Mouse (Mus musculus): ENCODE data around the gene Pcdh9.

Gene Pcdh9

DNA sequence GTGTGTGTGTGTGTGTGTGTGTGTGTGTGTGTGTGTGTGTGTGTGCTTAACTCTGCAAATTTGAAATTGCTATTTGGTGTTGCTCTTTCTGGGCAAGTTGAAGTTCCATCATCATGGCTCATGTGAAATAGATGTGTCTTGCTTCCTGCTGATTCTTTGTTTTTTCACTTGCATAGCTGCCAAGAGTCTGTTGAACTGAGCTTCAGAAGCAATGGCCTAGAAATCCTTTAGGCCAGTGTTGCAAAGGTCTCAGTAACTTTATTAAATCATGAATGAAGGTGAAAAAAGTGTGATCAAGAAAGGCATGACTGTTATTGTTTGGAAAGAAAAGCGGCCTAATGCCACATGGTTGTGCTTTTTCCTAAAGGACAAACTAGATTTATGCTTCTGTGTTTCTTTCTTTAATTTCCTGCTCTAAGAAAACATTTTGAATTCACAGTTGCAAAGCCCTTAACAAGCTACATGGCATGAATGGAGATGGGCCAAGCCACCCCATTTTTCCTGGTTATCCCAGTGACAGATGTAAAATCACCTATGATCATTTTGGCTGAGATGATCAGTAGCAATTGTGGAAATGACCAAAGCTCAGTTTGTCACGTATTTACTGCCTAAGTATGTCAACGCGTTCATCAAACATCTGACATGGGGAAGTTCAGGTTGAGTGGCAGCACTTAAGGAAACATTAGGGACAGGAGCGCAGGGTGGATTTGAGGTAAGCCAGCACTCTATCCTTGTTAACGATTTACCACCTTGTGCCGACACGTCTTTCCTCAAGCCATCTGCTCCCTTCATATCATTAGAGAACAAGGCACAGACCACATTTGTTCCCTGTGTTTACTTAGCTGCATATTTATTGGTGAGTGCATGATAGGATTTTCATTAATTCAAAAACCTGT is 850.9 kb downstream of the Pcdh9 start:
- intact Hi-C loops (cut with DNase I): no loop called here

DNA sequence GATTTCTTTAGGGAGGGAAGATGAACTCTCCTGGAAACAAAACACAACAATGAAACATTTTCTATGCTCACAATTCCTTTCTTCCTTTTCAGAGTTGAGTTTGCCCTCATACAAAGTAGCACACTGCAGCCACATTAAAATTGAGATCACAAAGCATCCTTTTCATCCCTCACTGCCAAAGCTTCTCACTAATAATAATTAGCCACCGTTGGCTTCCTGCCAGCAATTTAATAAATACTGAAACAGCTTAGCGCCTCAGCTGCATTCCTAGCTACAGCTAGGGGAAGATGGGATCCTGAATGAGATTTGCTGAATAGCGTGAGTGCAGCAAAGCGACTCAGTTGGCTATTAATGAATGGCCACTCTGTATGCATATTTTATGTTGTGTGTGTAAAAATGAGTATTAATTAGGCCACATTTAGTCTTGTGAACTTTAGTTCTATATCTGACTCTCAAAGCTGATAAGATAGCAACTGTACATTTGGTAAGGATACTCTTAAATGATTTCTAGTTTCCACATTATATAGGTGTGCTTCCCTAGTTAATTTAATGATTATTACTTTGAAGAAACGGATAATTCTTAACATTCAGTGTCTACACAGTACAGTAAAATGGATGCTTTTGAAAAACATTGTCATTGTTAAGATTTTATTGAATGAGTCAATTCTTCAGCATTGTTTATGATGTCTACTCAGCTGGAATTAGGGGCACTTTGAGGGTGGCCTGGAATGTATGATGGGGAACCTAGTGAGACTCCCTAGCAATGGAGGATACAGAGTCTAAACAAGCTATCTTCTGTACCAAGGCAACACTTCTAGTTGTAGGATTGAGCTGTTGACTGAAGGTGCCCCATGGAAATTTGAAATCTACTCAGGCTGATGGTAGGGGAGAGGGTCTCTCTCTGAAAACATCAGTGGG is 881.1 kb downstream of the Pcdh9 start:
- intact Hi-C loops (cut with DNase I): no loop called here
